Mouse (Mus musculus) thymus, postnatal 4 days (tissue): ENCODE data around the gene Stim1.

Experiments
- DNase-seq: peaks from one replicate; pipeline ENCODE4 v3.0.0; 2021

The Stim1 gene

GRCm38 (mm10) chr7:102310266-102310665, 42.7 kb downstream of the Stim1 start:
- no peak for DNase-seq

DNA sequence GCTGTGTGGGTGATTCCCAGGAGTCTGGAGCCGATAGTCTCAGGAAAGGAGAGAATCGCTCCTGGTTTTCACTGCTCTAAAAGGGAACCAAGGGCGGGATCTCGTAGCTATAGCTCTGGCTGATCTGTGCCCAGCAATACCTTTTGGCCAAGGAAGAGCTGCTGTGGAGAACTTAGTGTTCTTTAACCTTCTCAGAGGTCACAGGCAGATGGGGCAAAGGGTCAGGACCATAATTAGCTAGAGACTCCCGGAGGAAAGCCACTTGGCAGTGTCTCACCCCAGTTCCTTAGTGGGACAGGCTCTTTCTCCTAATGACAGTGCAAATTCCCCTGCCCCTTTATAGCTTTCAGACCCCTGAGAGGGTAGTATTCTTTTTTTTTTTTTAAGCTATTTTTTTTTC, 43.2 kb downstream of the Stim1 start:
- DNase-seq = no peak

DNA sequence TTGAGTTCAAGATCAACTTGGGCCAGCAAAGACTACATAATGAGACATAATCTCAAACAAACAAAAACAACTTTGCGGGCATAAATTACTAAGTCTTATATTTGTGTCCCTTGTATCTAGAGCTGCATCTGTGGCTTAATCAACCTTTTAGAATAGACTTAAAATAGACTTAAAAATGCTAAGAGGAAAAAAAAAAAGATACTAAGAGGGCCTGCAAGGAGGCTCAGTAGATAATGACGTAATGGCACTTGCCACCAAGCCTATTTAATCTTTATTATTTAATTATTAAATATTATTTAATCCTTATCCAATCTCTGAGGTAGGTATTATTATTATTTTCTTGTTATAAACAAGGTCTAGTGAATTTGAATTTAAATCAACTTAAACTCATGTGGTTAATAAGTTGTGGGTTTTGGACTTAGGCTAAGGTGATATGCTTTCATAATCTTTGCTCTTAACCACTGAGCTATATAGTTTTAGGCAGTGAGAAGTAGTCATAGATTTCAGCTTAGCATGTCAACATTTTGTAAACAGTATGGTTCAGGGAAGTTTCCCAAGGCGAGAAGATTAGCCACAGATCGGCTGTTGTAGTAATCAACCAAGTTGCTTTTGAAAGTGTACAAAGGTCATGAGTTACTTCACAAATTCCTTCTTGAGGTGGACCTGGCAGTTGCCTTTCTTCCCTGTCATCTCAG, 45.4 kb downstream of the Stim1 start:
- no peak for DNase-seq

- no peak for DNase-seq
Measured at GRCm38 (mm10) chr7:102313535-102313863, 45.9 kb downstream of the Stim1 start.

- no peak for DNase-seq
Measured at GRCm38 (mm10) chr7:102314107-102314506, 46.5 kb downstream of the Stim1 start.

GRCm38 (mm10) chr7:102314908-102315307, 47.3 kb downstream of the Stim1 start:
- DNase-seq = no peak

DNA sequence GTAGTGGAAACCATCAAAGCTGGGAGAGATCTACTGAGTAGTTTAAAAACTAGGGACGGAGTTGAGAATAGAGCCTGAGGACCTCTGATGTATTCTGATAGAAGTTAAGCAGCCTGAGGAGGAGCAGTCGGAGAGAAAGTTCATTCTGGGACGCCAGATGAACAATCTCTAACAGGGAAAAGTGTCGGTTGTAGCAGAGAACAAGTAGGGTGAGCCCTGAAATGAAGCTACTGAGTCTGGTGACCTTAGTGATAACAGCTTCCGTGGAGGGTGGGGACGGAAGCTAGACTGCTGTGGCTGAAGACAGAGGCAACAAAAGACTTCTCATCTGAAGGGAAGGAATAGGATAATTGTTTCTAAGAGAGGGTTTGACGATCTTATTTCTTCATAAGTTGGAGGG, 47.8 kb downstream of the Stim1 start:
- peak; percentile 39 for DNase-seq

GRCm38 (mm10) chr7:102317583-102318168, 50.1 kb downstream of the Stim1 start:
- no peak for DNase-seq

- DNase-seq = no peak
Measured at GRCm38 (mm10) chr7:102322137-102322536, 54.5 kb downstream of the Stim1 start.

DNA sequence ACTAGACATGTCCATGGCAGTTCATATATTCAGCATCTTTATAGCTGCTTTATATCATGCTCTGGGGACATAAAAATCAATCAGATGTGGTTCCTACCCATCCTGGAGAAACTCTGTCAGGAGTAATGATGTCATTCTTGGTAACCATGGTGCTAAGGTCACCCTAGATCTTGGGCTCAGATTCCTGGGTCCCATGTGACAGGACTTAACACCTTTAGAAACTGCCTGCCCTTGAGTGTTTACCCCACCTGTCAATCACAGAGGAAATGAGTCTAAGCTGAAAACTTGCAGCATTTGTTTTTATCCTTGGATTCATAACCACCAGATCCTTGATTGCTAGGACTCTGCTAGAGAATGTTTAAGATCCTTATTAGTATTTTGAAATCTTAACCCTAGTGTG, 58.7 kb downstream of the Stim1 start:
- DNase-seq = no peak

DNA sequence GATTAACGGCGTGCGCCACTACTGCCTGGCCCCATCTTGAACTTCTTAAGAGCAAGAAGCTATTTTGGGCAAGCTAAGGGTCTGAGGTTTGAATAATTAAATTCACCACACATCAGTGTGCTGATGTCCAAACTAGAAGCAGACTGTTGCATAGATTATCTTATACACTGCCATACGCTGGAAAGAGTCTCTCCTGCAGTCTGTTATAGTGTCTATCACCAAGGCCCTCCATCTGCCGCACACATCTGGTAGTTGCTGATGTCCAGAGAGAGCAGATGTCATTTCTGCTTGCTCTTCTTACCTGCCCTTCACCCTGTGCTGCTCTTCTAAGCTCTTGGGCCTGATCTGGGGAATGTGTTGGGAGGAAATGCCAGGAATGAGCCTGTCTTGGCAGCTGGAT, 62.7 kb downstream of the Stim1 start:
- no peak for DNase-seq

- DNase-seq = no peak
Measured at GRCm38 (mm10) chr7:102331476-102331875, 63.9 kb downstream of the Stim1 start.

- no peak for DNase-seq
Measured at GRCm38 (mm10) chr7:102333741-102334140, 66.1 kb downstream of the Stim1 start.

GRCm38 (mm10) chr7:102337326-102337725, 69.7 kb downstream of the Stim1 start:
- DNase-seq = no peak

- DNase-seq = peak; percentile 58
Measured at GRCm38 (mm10) chr7:102337898-102338297, 70.3 kb downstream of the Stim1 start.

DNA sequence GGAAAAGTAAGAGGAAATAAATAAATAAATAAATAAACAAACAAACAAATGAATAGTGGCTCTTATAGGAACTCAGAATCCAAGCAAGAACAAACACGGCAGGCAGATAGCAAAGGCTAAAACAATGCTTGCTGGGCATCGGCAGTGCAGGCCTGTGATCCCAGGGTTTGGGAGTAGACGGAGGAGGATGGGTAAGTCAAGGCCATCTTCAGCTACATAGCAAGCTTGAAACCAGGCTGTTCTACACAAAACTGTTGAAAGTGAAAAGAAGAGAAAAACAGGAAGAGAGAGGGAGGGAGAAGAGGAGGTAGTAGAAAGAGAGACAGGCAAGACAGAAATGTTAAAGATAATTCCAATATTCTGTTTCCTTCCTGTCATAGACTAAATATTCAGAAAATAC, 71.3 kb downstream of the Stim1 start:
- no peak for DNase-seq

DNA sequence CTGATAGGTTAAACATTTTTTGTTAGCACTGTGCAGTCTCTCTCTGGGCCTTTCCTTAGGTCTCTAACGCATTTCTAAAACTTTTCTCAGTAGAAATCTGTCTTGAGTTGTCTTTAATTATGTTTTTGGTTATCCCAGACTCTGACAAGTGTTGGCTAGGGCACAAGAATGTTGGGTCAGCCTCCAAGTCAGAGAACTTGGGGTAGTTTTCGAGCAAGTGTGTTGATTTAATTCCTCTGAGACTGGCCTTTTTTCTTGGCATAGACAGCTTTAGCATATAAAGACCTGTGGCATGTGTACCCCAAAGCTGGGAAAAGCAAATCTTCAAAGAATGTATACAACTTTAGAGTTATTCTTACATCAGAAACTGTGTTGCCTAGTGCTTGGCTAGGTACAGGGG, 78.3 kb downstream of the Stim1 start:
- no peak for DNase-seq

DNA sequence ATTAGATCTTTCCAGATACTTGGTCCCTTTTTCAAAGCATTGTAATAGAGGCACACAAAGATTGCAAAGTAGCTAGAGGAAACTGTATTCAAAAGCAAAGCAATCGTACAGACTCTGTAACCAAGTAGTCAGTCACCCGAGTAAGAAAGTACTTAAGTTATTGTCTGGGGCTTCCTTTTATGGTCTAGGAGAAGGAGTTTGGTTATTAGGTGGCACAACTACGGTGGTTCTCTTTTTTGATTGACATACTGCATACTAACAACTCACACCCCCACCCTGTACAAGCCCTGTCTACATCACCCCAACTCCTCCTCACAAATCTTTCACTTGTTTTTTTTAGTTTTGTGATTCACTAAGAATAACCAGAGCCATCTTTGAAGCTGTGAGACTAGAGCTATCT, 79.7 kb downstream of the Stim1 start:
- no peak for DNase-seq

DNA sequence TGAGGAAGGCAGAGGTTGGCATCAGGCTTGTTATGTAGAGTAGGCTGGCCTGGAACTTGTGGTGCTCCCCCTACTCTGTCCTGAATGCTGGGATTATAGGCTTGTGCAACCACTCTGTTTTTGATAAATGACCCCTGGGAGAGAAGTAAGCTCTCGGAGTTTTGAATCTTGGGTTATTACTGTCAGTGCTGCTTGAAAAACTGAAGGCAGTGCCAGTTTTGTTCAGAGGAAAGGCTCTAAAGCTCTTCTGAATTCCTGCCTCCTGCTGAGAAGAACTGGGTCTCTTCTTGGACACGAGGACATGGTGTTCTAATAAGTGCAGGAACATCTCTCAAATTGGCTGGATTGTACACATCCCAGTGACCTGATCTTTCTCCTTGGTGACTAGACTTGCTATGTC, 81.1 kb downstream of the Stim1 start:
- no peak for DNase-seq

DNA sequence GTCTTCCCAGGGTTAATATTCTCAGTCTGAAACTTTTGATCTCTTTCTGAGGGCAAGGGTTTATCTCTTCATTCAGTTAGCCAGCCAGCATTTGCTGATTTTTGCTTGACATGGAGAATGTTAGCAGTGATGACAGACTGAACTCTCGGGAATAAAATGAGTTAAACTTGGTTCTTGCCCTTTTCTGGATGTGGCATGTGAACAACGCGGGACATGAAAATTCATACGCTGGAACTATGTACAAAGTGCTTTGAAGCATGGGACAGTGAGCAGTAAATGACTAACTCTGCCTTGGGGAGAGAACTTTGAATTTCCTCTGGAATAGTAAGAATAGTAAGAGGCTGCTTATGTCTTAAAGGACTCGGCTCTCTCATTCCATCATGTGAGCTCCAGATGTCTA, 81.6 kb downstream of the Stim1 start:
- DNase-seq = no peak

DNA sequence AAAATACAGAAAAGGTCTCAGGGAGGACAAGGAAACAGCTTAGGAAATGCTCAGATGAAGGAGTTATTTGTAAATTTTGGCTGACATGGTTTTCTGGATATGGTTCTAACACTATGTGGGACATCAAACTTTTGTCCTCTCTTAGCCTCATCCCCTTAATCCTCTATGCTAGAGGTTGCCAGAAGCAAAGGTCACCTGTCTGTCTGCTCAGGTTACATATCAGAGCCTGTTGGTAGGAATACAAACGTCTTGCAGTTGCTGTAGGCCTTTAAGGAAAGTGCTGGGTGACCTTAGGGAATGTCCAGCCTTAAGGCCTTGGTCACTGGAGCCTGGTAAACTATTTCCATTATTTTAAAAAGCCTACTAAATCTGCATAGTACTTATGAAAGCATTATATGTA, 85.8 kb downstream of the Stim1 start:
- DNase-seq = no peak

GRCm38 (mm10) chr7:102358124-102358523, 90.5 kb downstream of the Stim1 start:
- DNase-seq = no peak

DNA sequence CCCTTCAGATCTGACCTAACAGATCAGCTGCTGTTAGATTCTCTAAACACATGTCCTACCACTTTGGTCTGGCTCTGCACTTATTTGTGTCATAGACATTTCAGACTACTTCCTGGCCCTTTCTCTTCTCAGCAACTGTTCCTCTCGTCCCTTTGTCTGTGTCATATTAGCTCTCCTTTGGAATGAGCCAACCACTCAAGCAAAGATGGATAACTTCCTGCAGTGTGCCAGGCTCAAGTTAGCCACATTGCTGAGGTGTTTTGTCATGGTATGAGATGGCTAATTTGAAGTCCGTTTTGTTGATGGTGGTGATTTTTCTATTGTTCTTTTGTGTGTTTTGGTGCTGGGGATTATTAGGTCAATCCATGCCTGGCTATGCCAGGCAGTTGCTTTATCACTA, 93.7 kb downstream of the Stim1 start:
- DNase-seq = no peak

DNA sequence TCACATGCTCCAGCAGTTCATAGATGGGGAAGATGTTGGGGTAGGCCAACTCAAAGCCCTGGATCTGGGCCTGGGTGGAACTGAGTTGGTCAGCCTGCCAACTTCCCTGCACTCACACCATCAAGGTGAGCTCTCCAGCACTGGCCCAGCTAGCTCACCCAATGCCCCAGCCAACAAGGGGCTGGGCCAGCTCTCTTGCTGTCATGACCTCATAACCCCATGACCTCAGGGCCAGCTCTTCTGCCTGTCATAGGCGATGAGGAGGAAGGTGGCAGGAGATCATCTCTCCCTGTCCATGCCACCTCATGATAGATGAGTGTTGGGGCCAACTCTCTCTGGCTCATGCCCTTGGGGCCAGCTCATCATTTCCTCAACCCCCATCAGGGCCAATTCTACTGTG, 96.2 kb downstream of the Stim1 start:
- no peak for DNase-seq

DNA sequence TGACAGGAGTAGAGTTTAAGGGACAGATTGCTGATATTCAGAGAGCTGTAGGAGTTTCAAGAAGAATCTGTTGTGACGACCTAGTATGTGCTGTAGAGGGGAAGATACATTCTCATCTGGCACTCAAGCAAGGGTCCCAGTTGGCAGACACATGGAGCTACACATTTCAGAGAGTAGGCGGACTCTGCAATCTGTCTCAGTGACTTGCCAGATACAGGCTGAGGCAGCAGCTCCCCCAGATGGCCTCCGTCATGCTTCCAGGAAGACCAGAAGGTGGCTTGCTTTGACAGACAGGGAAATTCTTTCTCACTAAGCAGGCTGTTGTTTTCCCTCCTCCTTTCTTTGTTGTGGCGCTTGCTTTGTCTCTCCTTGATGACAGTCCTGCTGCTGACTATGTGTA, 102.1 kb downstream of the Stim1 start:
- peak; percentile 55 for DNase-seq
